ENCODE assay signal across 17 mouse cellular contexts in the genomic region with DNA sequence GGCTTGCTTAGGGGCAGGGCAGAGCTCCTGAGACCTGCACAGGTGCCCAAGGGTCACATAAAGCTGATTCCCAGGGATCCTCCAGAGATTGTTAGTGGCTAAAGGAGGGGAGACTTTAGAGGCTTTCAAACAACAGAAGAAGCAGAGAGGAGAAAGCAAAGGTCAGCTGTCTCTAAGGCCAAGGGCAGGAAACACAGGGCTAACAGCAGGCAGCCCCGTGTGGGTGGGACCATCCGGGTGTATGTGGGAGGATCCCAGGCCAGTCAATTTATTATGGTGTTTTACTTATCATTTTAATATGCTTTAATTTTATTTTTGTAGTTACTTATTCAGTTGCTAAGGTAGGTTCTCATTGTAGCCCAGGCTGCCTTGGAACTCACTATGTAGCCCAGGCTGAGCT.
"Had no signal": no experiment of that assay in that cellular context is flagged by ENCODE, and none has a peak within 500 bp of the region (broad histone marks: within the 10 kb centered on the region; RNA-seq: fewer than 3 reads in every experiment).

No protein-coding gene starts in this region.

- H3K36me3 ChIP-seq: intestine, embryonic 15.5 days; liver, embryonic 13.5 days; midbrain, embryonic 13.5 days; neural tube, embryonic 13.5 days; stomach, embryonic 15.5 days had no signal

- H3K9ac ChIP-seq: intestine, embryonic 15.5 days; liver, embryonic 13.5 days; midbrain, embryonic 13.5 days; neural tube, embryonic 13.5 days; stomach, embryonic 15.5 days had no signal

- H3K9me3 ChIP-seq: intestine, embryonic 15.5 days; liver, embryonic 13.5 days; midbrain, embryonic 13.5 days; neural tube, embryonic 13.5 days; stomach, embryonic 15.5 days had no signal

- H3K27me3 ChIP-seq: liver, embryonic 13.5 days; stomach, embryonic 15.5 days had no signal

- H3K4me2 ChIP-seq: intestine, embryonic 15.5 days; liver, embryonic 13.5 days; midbrain, embryonic 13.5 days; neural tube, embryonic 13.5 days; stomach, embryonic 15.5 days had no signal

- ATAC-seq: intestine, embryonic 15.5 days; midbrain, embryonic 13.5 days; midbrain, embryonic 16.5 days had no signal

- DNase-seq: kidney, adult 11 months; layer of hippocampus, postnatal 36 days; liver, embryonic 13.5 days; lung, adult 2 months; lung, postnatal 14 days; lung, postnatal 4 days; retina, postnatal 1 day; right cerebral cortex, postnatal 25 days; spleen, adult 18-20 months; thymus, postnatal 25 days had no signal

- H3K27ac ChIP-seq: intestine, embryonic 15.5 days; left cerebral cortex, adult 2 months; liver, embryonic 13.5 days; midbrain, embryonic 13.5 days; neural tube, embryonic 13.5 days; stomach, embryonic 15.5 days had no signal

- H3K4me3 ChIP-seq: intestine, embryonic 15.5 days; left cerebral cortex, adult 2 months; liver, embryonic 13.5 days; midbrain, embryonic 13.5 days; myocyte; neural tube, embryonic 13.5 days; stomach, embryonic 15.5 days had no signal

- H3K4me1 ChIP-seq: liver, embryonic 13.5 days; stomach, embryonic 15.5 days had no signal
